Mouse (Mus musculus) forebrain, embryonic 14.5 days (tissue): ENCODE results near the gene Ckap4. TPM values are rescaled to one million over a fixed set of nuclear protein-coding genes. Genes with fewer than 3 reads are reported as not detected.

ENCODE experiments used
- ATAC-seq: fragments of 200-750 bp; cut with Nextera tagmentation; 2 replicates; pipeline ENCODE4 v1.8.0; 2017; ENCODE audit warnings: mild to moderate bottlenecking, moderate library complexity
- DNase-seq: peaks from one replicate; pipeline ENCODE4 v3.0.0-alpha.2; 2015; ENCODE audit warnings: low spot score
- H3K27ac ChIP-seq: fragments of 300-500 bp; sonication (generic); 2 replicates; pipeline ENCODE4 v1.5.1; 2014; ENCODE audit warnings: low read depth, mild to moderate bottlenecking, control low read depth, low read length, moderate library complexity
- H3K27me3 ChIP-seq: fragments of 300-500 bp; sonication (generic); replicated peaks from 2 replicates; pipeline ENCODE4 v1.6.1; 2014; ENCODE audit warnings: low read length, control low read depth, mixed read lengths; ENCODE audit not compliant: control insufficient read depth, insufficient read depth
- H3K36me3 ChIP-seq: fragments of 300-500 bp; sonication (generic); 2 replicates; pipeline ENCODE4 v1.6.1; 2014; ENCODE audit warnings: low read length, control low read depth; ENCODE audit not compliant: control insufficient read depth, insufficient read depth
- H3K4me1 ChIP-seq: fragments of 300-500 bp; sonication (generic); 2 replicates; pipeline ENCODE4 v1.6.1; 2014; ENCODE audit warnings: antibody characterized with exemption, low read length, control low read depth; ENCODE audit not compliant: control insufficient read depth, insufficient read depth
- H3K4me2 ChIP-seq: fragments of 300-500 bp; sonication (generic); 2 replicates; pipeline ENCODE4 v1.6.1; 2014; ENCODE audit warnings: mild to moderate bottlenecking, control low read depth, low read length
- H3K4me3 ChIP-seq: fragments of 300-500 bp; sonication (generic); 2 replicates; pipeline ENCODE4 v1.5.1; 2014; ENCODE audit warnings: low read depth, low read length, control low read depth
- H3K9ac ChIP-seq: fragments of 300-500 bp; sonication (generic); 2 replicates; pipeline ENCODE4 v1.6.1; 2014; ENCODE audit warnings: mild to moderate bottlenecking, low read length, control low read depth, moderate library complexity
- H3K9me3 ChIP-seq: fragments of 300-500 bp; sonication (generic); replicated peaks from 2 replicates; pipeline ENCODE4 v1.6.1; 2016; ENCODE audit warnings: low read length, control low read depth, mixed read lengths; ENCODE audit not compliant: control insufficient read depth
- WGBS: fragments of 180-500 bp; shearing (Covaris S2); extraction: QIAGEN DNeasy Blood & Tissue Kit; methylation state at CpG from one replicate; pipeline ENCODE4 v1.1.7; 2014; 5-methylcytosine and 5-hydroxymethylcytosine counted together
- polyA plus RNA-seq: library from polyadenylated mRNA; unstranded; fragments of >200 nt; fragmentation: Nextera tagmentation; extraction: Ambion mirVana; gene quantifications from 2 replicates; pipeline ENCODE4 v1.2.1, GENCODE M21; 2014

Ckap4 gene
- polyA plus RNA-seq = 40.1 TPM in 2 replicates

- peaks cover 28% of the 10 kb centered on the region for H3K4me1 ChIP-seq
- DNase-seq (peak; percentile 84), ATAC-seq (peak; percentile 89)
- 0 out of 2 replicates have a peak, but pooled peaks cover 5% of the 10 kb centered on the region for H3K36me3 ChIP-seq
- 0% methylated on average over 15 of the region's 64 CpGs for WGBS
- H3K9me3 ChIP-seq = no peaks in the 10 kb centered on the region
- H3K9ac ChIP-seq = peak within 1 kb of the TSS; percentile 95
- no peaks in the 10 kb centered on the region for H3K27me3 ChIP-seq
- H3K27ac ChIP-seq = peak within 1 kb of the TSS; percentile 77
- H3K4me3 ChIP-seq = peak within 1 kb of the TSS; percentile 83
- peak within 1 kb of the TSS; percentile 89 for H3K4me2 ChIP-seq
Observed at GRCm38 (mm10) chr10:84533912-84534671, at the start of gene Ckap4. Ckap4 (minus strand) TSS chr10:84534062.

GRCm38 (mm10) chr10:84582236-84582635 is 48.4 kb upstream of the Ckap4 start:
- Histone ChIP-seq H3K4me2 (no peak overlapping the region), H3K27me3 (no peaks in the 10 kb centered on the region), H3K36me3 (no peaks in the 10 kb centered on the region), H3K27ac (no peak overlapping the region), H3K4me3 (no peak overlapping the region), H3K4me1 (peaks cover 5% of the 10 kb centered on the region; the same call in 1 of the 2 replicates), H3K9ac (no peak overlapping the region), H3K9me3 (no peaks in the 10 kb centered on the region)
- 78% methylated on average over 7 of the region's 7 CpGs for WGBS
- ATAC-seq (no peak), DNase-seq (no peak)

GRCm38 (mm10) chr10:84581191-84581590 is 47.3 kb upstream of the Ckap4 start:
- H3K36me3 ChIP-seq = no peaks in the 10 kb centered on the region
- no peak overlapping the region for H3K4me3 ChIP-seq
- ATAC-seq = no peak
- H3K9ac ChIP-seq = no peak overlapping the region
- 82% methylated on average over 8 of the region's 8 CpGs for WGBS
- H3K9me3 ChIP-seq = no peaks in the 10 kb centered on the region
- H3K4me1 ChIP-seq = peaks cover 5% of the 10 kb centered on the region; the same call in 1 of the 2 replicates
- H3K27ac ChIP-seq = no peak overlapping the region
- H3K4me2 ChIP-seq = no peak overlapping the region
- no peaks in the 10 kb centered on the region for H3K27me3 ChIP-seq
- no peak for DNase-seq

- no peak overlapping the region for H3K27ac ChIP-seq
- no peak overlapping the region for H3K9ac ChIP-seq
- H3K27me3 ChIP-seq = no peaks in the 10 kb centered on the region; the same call in 1 of the 2 replicates
- 77% methylated on average over 2 of the region's 2 CpGs for WGBS
- no peak overlapping the region for H3K4me3 ChIP-seq
- ATAC-seq (no peak), DNase-seq (no peak)
- H3K9me3 ChIP-seq = no peaks in the 10 kb centered on the region
- H3K4me1 ChIP-seq = peaks cover 8% of the 10 kb centered on the region; the same call in 1 of the 2 replicates
- H3K4me2 ChIP-seq = no peak overlapping the region
- no peaks in the 10 kb centered on the region for H3K36me3 ChIP-seq
Observed at GRCm38 (mm10) chr10:84579527-84579926, 45.7 kb upstream of the Ckap4 start.

GRCm38 (mm10) chr10:84578738-84579137 is 44.9 kb upstream of the Ckap4 start:
- ATAC-seq (no peak), DNase-seq (no peak)
- no peak overlapping the region for H3K4me3 ChIP-seq
- peaks cover 8% of the 10 kb centered on the region; the same call in 1 of the 2 replicates for H3K4me1 ChIP-seq
- H3K9ac ChIP-seq = no peak overlapping the region
- no peak overlapping the region for H3K27ac ChIP-seq
- no peaks in the 10 kb centered on the region for H3K9me3 ChIP-seq
- no peaks in the 10 kb centered on the region for H3K36me3 ChIP-seq
- no peaks in the 10 kb centered on the region; the same call in 1 of the 2 replicates for H3K27me3 ChIP-seq
- no peak overlapping the region for H3K4me2 ChIP-seq
- 88% methylated on average over 10 of the region's 10 CpGs for WGBS

GRCm38 (mm10) chr10:84577071-84577727 is 43.3 kb upstream of the Ckap4 start:
- H3K4me1 ChIP-seq = peaks cover 8% of the 10 kb centered on the region; the same call in 1 of the 2 replicates
- ATAC-seq = peak; percentile 47
- H3K27me3 ChIP-seq = no peaks in the 10 kb centered on the region; the same call in 1 of the 2 replicates
- peak; percentile 68 for DNase-seq
- H3K4me3 ChIP-seq = peak overlapping the region; percentile 92
- H3K9me3 ChIP-seq = no peaks in the 10 kb centered on the region
- peak overlapping the region; percentile 90 for H3K4me2 ChIP-seq
- 3% methylated on average over 34 of the region's 38 CpGs for WGBS
- H3K27ac ChIP-seq = 0 out of 2 replicates have a peak overlapping the region, but pooled peaks have one; percentile 4
- H3K36me3 ChIP-seq = no peaks in the 10 kb centered on the region
- peak overlapping the region; percentile 75 for H3K9ac ChIP-seq

- WGBS = under 1% methylated on average over 46 of the region's 46 CpGs
Observed at GRCm38 (mm10) chr10:84576395-84577070, 42.7 kb upstream of the Ckap4 start, which contains the start of gene Tcp11l2. Tcp11l2 (plus strand) TSS chr10:84576626.

GRCm38 (mm10) chr10:84576029-84576394 is 42.1 kb upstream of the Ckap4 start:
- Histone ChIP-seq H3K36me3 (no peaks in the 10 kb centered on the region), H3K4me2 (peak overlapping the region; percentile 90), H3K27ac (no peak overlapping the region), H3K9ac (peak overlapping the region; percentile 32; the same call in 1 of the 2 replicates), H3K4me3 (peak overlapping the region; percentile 92), H3K27me3 (no peaks in the 10 kb centered on the region; the same call in 1 of the 2 replicates), H3K9me3 (no peaks in the 10 kb centered on the region), H3K4me1 (peaks cover 8% of the 10 kb centered on the region; the same call in 1 of the 2 replicates)
- WGBS = under 1% methylated on average over 14 of the region's 14 CpGs
- ATAC-seq (peak; percentile 73), DNase-seq (peak; percentile 82)

More at GRCm38 (mm10) chr10:84576395-84577070, 42.7 kb upstream of the Ckap4 start, which contains the start of gene Tcp11l2:
- Histone ChIP-seq H3K4me1 (peaks cover 8% of the 10 kb centered on the region; the same call in 1 of the 2 replicates), H3K4me2 (peak within 1 kb of the TSS; percentile 90), H3K36me3 (no peaks in the 10 kb centered on the region), H3K27ac (0 out of 2 replicates have a peak within 1 kb of the TSS, but pooled peaks have one; percentile 4), H3K4me3 (peak within 1 kb of the TSS; percentile 92), H3K9me3 (no peaks in the 10 kb centered on the region), H3K27me3 (no peaks in the 10 kb centered on the region; the same call in 1 of the 2 replicates), H3K9ac (peak within 1 kb of the TSS; percentile 75)
- DNase-seq = peak; percentile 96
- peak; percentile 99 for ATAC-seq
